Mouse (Mus musculus) forebrain, embryonic 14.5 days (tissue): ENCODE data around the gene Gm11116. TPM values are rescaled to one million over a fixed set of nuclear protein-coding genes. Genes with fewer than 3 reads are reported as not detected.
"Not testable (repeated sequence)": the region's sequence is repeated elsewhere in the genome, so short reads cannot be mapped to it uniquely, and the experiment has no call there.

Experiments
- ATAC-seq: fragments of 200-750 bp; cut with Nextera tagmentation; 2 replicates; pipeline ENCODE4 v1.8.0; 2017; ENCODE audit warnings: mild to moderate bottlenecking, moderate library complexity
- DNase-seq: peaks from one replicate; pipeline ENCODE4 v3.0.0-alpha.2; 2015; ENCODE audit warnings: low spot score
- H3K27ac ChIP-seq: fragments of 300-500 bp; sonication (generic); 2 replicates; pipeline ENCODE4 v1.5.1; 2014; ENCODE audit warnings: low read depth, mild to moderate bottlenecking, control low read depth, low read length, moderate library complexity
- H3K27me3 ChIP-seq: fragments of 300-500 bp; sonication (generic); replicated peaks from 2 replicates; pipeline ENCODE4 v1.6.1; 2014; ENCODE audit warnings: low read length, control low read depth, mixed read lengths; ENCODE audit not compliant: control insufficient read depth, insufficient read depth
- H3K36me3 ChIP-seq: fragments of 300-500 bp; sonication (generic); 2 replicates; pipeline ENCODE4 v1.6.1; 2014; ENCODE audit warnings: low read length, control low read depth; ENCODE audit not compliant: control insufficient read depth, insufficient read depth
- H3K4me1 ChIP-seq: fragments of 300-500 bp; sonication (generic); 2 replicates; pipeline ENCODE4 v1.6.1; 2014; ENCODE audit warnings: antibody characterized with exemption, low read length, control low read depth; ENCODE audit not compliant: control insufficient read depth, insufficient read depth
- H3K4me2 ChIP-seq: fragments of 300-500 bp; sonication (generic); 2 replicates; pipeline ENCODE4 v1.6.1; 2014; ENCODE audit warnings: mild to moderate bottlenecking, control low read depth, low read length
- H3K4me3 ChIP-seq: fragments of 300-500 bp; sonication (generic); 2 replicates; pipeline ENCODE4 v1.5.1; 2014; ENCODE audit warnings: low read depth, low read length, control low read depth
- H3K9ac ChIP-seq: fragments of 300-500 bp; sonication (generic); 2 replicates; pipeline ENCODE4 v1.6.1; 2014; ENCODE audit warnings: mild to moderate bottlenecking, low read length, control low read depth, moderate library complexity
- H3K9me3 ChIP-seq: fragments of 300-500 bp; sonication (generic); replicated peaks from 2 replicates; pipeline ENCODE4 v1.6.1; 2016; ENCODE audit warnings: low read length, control low read depth, mixed read lengths; ENCODE audit not compliant: control insufficient read depth
- WGBS: fragments of 180-500 bp; shearing (Covaris S2); extraction: QIAGEN DNeasy Blood & Tissue Kit; methylation state at CpG from one replicate; pipeline ENCODE4 v1.1.7; 2014; 5-methylcytosine and 5-hydroxymethylcytosine counted together
- polyA plus RNA-seq: library from polyadenylated mRNA; unstranded; fragments of >200 nt; fragmentation: Nextera tagmentation; extraction: Ambion mirVana; gene quantifications from 2 replicates; pipeline ENCODE4 v1.2.1, GENCODE M21; 2014

Gene Gm11116
- polyA plus RNA-seq: not detected in 2 replicates

GRCm38 (mm10) chr5:88111430-88111829 is at the start of gene Gm11116:
Gene Gm11116, minus strand, starts transcription at chr5:88111530.
- no peaks in the 10 kb centered on the region for H3K36me3 ChIP-seq
- no peaks in the 10 kb centered on the region for H3K4me1 ChIP-seq
- no peaks in the 10 kb centered on the region for H3K9me3 ChIP-seq
- DNase-seq (no peak), ATAC-seq (no peak)
- no peaks in the 10 kb centered on the region for H3K27me3 ChIP-seq
- no peak within 1 kb of the TSS for H3K9ac ChIP-seq
- 81% methylated on average over 1 of the region's 1 CpGs for WGBS
- no peak within 1 kb of the TSS for H3K4me2 ChIP-seq
- no peak within 1 kb of the TSS for H3K4me3 ChIP-seq
- no peak within 1 kb of the TSS for H3K27ac ChIP-seq

- ATAC-seq (no peak), DNase-seq (no peak)
- H3K4me2 ChIP-seq: no peak within 1 kb of the TSS
- H3K4me1 ChIP-seq: no peaks in the 10 kb centered on the region
- no peak within 1 kb of the TSS for H3K9ac ChIP-seq
- H3K4me3 ChIP-seq: no peak within 1 kb of the TSS
- no peaks in the 10 kb centered on the region for H3K9me3 ChIP-seq
- no peaks in the 10 kb centered on the region for H3K27me3 ChIP-seq
- H3K36me3 ChIP-seq: no peaks in the 10 kb centered on the region
- H3K27ac ChIP-seq: no peak within 1 kb of the TSS
These were observed 42.7 kb upstream of the Gm11116 start, which contains the start of gene Gm11115 for GRCm38 (mm10) chr5:88153999-88154398. Gene Gm11115, minus strand, starts transcription at chr5:88154099.

- not testable (repeated sequence) for ATAC-seq, H3K36me3 ChIP-seq, H3K27me3 ChIP-seq
These were observed 25.1 kb downstream of the Gm11116 start, which contains the start of gene Smr2 for GRCm38 (mm10) chr5:88086256-88086655. Gene Smr2, plus strand, starts transcription at chr5:88086556.

More at GRCm38 (mm10) chr5:88086256-88086655, 25.1 kb downstream of the Gm11116 start, which contains the start of gene Smr2:
- H3K9me3 ChIP-seq, H3K4me2 ChIP-seq, H3K4me1 ChIP-seq, DNase-seq, H3K27ac ChIP-seq, H3K4me3 ChIP-seq, H3K9ac ChIP-seq: not testable (repeated sequence)

Other genes starting within 250 kb of the Gm11116 start
- not detected in 2 replicates for gene Odam, start 226.5 kb downstream of the Gm11116 start, polyA plus RNA-seq
- gene Csn3, start 186.0 kb downstream of the Gm11116 start, polyA plus RNA-seq: not detected in 2 replicates
- not detected in 2 replicates for gene 2310003L06Rik, start 142.1 kb downstream of the Gm11116 start, polyA plus RNA-seq
- not detected in 2 replicates for gene Gm28434, start 142.0 kb downstream of the Gm11116 start, polyA plus RNA-seq
- gene Cabs1, start 132.1 kb downstream of the Gm11116 start, polyA plus RNA-seq: not detected in 2 replicates
- gene Smr3a, start 109.0 kb downstream of the Gm11116 start, polyA plus RNA-seq: 0.49 TPM in 1 of 2 replicates, not detected in the other
- gene Smr2, start 25.0 kb downstream of the Gm11116 start, polyA plus RNA-seq: not detected in 2 replicates
- gene Gm11115, start 42.6 kb upstream of the Gm11116 start, polyA plus RNA-seq: not detected in 2 replicates
- gene Gm7714, start 157.4 kb upstream of the Gm11116 start, polyA plus RNA-seq: not detected in 2 replicates
- not detected in 2 replicates for gene Prol1, start 205.8 kb upstream of the Gm11116 start, polyA plus RNA-seq